Mouse (Mus musculus) ES-Bruce4 (cell line): ENCODE data around the gene Fam205c. TPM values are rescaled to one million over a fixed set of nuclear protein-coding genes. Genes with fewer than 3 reads are reported as not detected.

ENCODE experiments used
- H3K27ac ChIP-seq: 2 replicates; pipeline ENCODE4 v1.5.1; 2012; ENCODE audit warnings: low read length, inconsistent platforms; ENCODE audit not compliant: insufficient read depth
- H3K27me3 ChIP-seq: 2 replicates; pipeline ENCODE4 v1.6.1; 2012; ENCODE audit warnings: mild to moderate bottlenecking, low read length, inconsistent platforms; ENCODE audit not compliant: control insufficient read depth, poor library complexity, insufficient read depth, severe bottlenecking
- H3K36me3 ChIP-seq: 2 replicates; pipeline ENCODE4 v1.6.1; 2012; ENCODE audit warnings: inconsistent platforms, mild to moderate bottlenecking, low read length, moderate library complexity; ENCODE audit not compliant: control insufficient read depth, poor library complexity, insufficient read depth, severe bottlenecking
- H3K4me1 ChIP-seq: one replicate; pipeline ENCODE4 v1.8.1; 2011; ENCODE audit warnings: low read length; ENCODE audit not compliant: control insufficient read depth, insufficient read depth
- H3K4me3 ChIP-seq: 2 replicates; pipeline ENCODE4 v1.5.1; 2011; ENCODE audit warnings: low read depth, mild to moderate bottlenecking, low read length
- H3K9ac ChIP-seq: 2 replicates; pipeline ENCODE4 v1.6.1; 2012; ENCODE audit warnings: low read depth, mild to moderate bottlenecking, inconsistent platforms; ENCODE audit not compliant: poor library complexity, severe bottlenecking
- H3K9me3 ChIP-seq: replicated peaks from 2 replicates; pipeline ENCODE4 v1.6.1; 2012; ENCODE audit warnings: mild to moderate bottlenecking, low read length, inconsistent platforms; ENCODE audit not compliant: control insufficient read depth, poor library complexity, insufficient read depth, severe bottlenecking
- CTCF ChIP-seq: IDR thresholded peaks from one replicate; pipeline ENCODE4 v1.8.1; 2011; ENCODE audit warnings: low read depth, low read length
- EP300 ChIP-seq: IDR thresholded peaks from 2 replicates; pipeline ENCODE4 v1.6.1; 2011; ENCODE audit warnings: low read depth, low read length; ENCODE audit not compliant: insufficient read depth
- POLR2A ChIP-seq: IDR thresholded peaks from one replicate; pipeline ENCODE4 v1.8.1; 2011; ENCODE audit warnings: low read length; ENCODE audit not compliant: insufficient read depth
- polyA plus RNA-seq: library from polyadenylated mRNA; stranded (reverse); fragments of >200 nt; gene quantifications from 2 replicates; pipeline ENCODE4 v1.2.4, GENCODE M21; 2011; ENCODE audit warnings: low read depth; ENCODE audit not compliant: missing spikeins, insufficient read depth, insufficient read length

The Fam205c gene
- polyA plus RNA-seq, result not detected in 2 replicates

DNA sequence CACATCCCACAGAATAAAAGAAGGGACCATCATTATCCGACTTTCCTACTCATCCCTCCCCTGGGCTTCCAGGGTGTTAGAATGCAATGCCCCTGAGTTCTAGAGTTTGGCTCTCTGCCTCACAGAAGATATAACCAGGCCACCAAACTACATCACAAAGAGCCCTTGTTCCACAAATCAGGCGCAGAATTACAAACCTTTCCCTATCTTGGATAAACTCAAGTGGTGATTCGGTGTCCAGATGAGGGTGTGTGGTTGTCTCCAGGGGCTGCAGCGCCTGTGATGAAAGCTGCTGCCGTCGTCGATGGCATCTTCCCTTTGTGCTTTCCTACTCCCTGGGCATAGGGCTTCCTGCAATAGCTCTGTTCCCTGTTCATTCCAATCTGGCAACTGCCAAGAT lies at the start of gene Fam205c:
TSS of gene Fam205c (minus strand) at position 101 of the 400 bp plus-strand sequence.
- H3K4me1 ChIP-seq, result no peaks in the 10 kb centered on the region
- no peak within 1 kb of the TSS for H3K4me3 ChIP-seq
- no peak for TF ChIP-seq POLR2A
- no peak for TF ChIP-seq CTCF
- no peak for TF ChIP-seq EP300
- no peaks in the 10 kb centered on the region for H3K27me3 ChIP-seq
- no peak within 1 kb of the TSS for H3K27ac ChIP-seq
- H3K9ac ChIP-seq, result no peak within 1 kb of the TSS
- H3K36me3 ChIP-seq, result no peaks in the 10 kb centered on the region
- H3K9me3 ChIP-seq, result no peaks in the 10 kb centered on the region

DNA sequence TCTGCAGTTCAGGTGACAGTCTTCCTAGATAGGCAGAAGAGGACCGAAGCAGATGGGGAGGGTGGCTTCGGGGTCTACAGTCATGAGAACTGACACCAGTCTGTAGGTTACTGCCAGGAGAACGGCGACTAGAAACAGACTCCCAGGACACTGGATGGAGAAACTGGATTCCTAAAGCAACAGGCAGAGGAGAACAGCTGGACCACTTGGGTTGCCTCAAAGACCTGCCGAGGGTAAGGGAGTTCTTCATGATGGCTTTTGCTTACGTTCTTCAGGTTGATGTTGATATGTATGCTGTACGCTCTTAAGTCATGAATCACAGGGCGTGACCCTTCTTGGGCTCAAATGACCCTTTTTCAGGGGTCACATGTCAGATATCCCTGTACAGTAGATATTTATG lies 48.4 kb upstream of the Fam205c start:
- no peaks in the 10 kb centered on the region for H3K9me3 ChIP-seq
- H3K27ac ChIP-seq, result no peak overlapping the region
- no peak overlapping the region for H3K9ac ChIP-seq
- peaks cover 5% of the 10 kb centered on the region for H3K27me3 ChIP-seq
- H3K4me3 ChIP-seq, result no peak overlapping the region
- H3K4me1 ChIP-seq, result no peaks in the 10 kb centered on the region
- TF ChIP-seq POLR2A, result no peak
- TF ChIP-seq EP300, result no peak
- TF ChIP-seq CTCF, result no peak
- H3K36me3 ChIP-seq, result no peaks in the 10 kb centered on the region

GRCm38 (mm10) chr4:42922056-42922455 lies 48.0 kb upstream of the Fam205c start:
- H3K27me3 ChIP-seq, result peaks cover 9% of the 10 kb centered on the region
- no peaks in the 10 kb centered on the region for H3K4me1 ChIP-seq
- H3K36me3 ChIP-seq, result no peaks in the 10 kb centered on the region
- H3K9ac ChIP-seq, result no peak overlapping the region
- H3K9me3 ChIP-seq, result no peaks in the 10 kb centered on the region
- no peak overlapping the region for H3K27ac ChIP-seq
- no peak for TF ChIP-seq CTCF
- no peak for TF ChIP-seq EP300
- no peak for TF ChIP-seq POLR2A
- no peak overlapping the region for H3K4me3 ChIP-seq

- no peak overlapping the region for H3K27ac ChIP-seq
- H3K9me3 ChIP-seq, result no peaks in the 10 kb centered on the region
- no peak overlapping the region for H3K4me3 ChIP-seq
- no peaks in the 10 kb centered on the region for H3K36me3 ChIP-seq
- no peak overlapping the region for H3K9ac ChIP-seq
- peaks cover 11% of the 10 kb centered on the region for H3K27me3 ChIP-seq
- TF ChIP-seq CTCF, result no peak
- no peak for TF ChIP-seq POLR2A
- no peak for TF ChIP-seq EP300
- no peaks in the 10 kb centered on the region for H3K4me1 ChIP-seq
Observed at GRCm38 (mm10) chr4:42921536-42921935, 47.5 kb upstream of the Fam205c start.

GRCm38 (mm10) chr4:42920726-42921125 lies 46.7 kb upstream of the Fam205c start:
- H3K4me3 ChIP-seq, result no peak overlapping the region
- H3K36me3 ChIP-seq, result no peaks in the 10 kb centered on the region
- no peaks in the 10 kb centered on the region for H3K4me1 ChIP-seq
- peaks cover 11% of the 10 kb centered on the region for H3K27me3 ChIP-seq
- H3K9me3 ChIP-seq, result no peaks in the 10 kb centered on the region
- TF ChIP-seq EP300, result no peak
- TF ChIP-seq POLR2A, result no peak
- no peak for TF ChIP-seq CTCF
- H3K27ac ChIP-seq, result no peak overlapping the region
- H3K9ac ChIP-seq, result no peak overlapping the region

- TF ChIP-seq POLR2A (no peak), CTCF (no peak), EP300 (no peak)
- no peaks in the 10 kb centered on the region for H3K36me3 ChIP-seq
- peak overlapping the region; percentile 59 for H3K4me3 ChIP-seq
- H3K27ac ChIP-seq, result no peak overlapping the region
- no peaks in the 10 kb centered on the region for H3K4me1 ChIP-seq
- peaks cover 11% of the 10 kb centered on the region for H3K27me3 ChIP-seq
- H3K9me3 ChIP-seq, result no peaks in the 10 kb centered on the region
- H3K9ac ChIP-seq, result peak overlapping the region; percentile 71
Observed at GRCm38 (mm10) chr4:42917402-42917774, 43.4 kb upstream of the Fam205c start.
